Mouse (Mus musculus) midbrain, embryonic 10.5 days (tissue): Measurements from ENCODE around the gene Rxrb. TPM values are rescaled to one million over a fixed set of nuclear protein-coding genes. Genes with fewer than 3 reads are reported as not detected.
A peak's percentile ranks its signal among the peaks of the same experiment; 100 is the strongest.

Source experiments
- DNase-seq: peaks from one replicate; pipeline ENCODE4 v3.0.0-alpha.2; 2017; ENCODE audit warnings: low spot score
- H3K27ac ChIP-seq: fragments of 300-500 bp; sonication (generic); replicated peaks from 2 replicates; pipeline ENCODE4 v1.5.1; 2016; ENCODE audit warnings: mild to moderate bottlenecking
- H3K27me3 ChIP-seq: fragments of 300-500 bp; sonication (generic); 2 replicates; pipeline ENCODE4 v1.6.1; 2016; ENCODE audit warnings: low read depth, mild to moderate bottlenecking; ENCODE audit not compliant: poor library complexity, severe bottlenecking
- H3K36me3 ChIP-seq: fragments of 300-500 bp; sonication (generic); 2 replicates; pipeline ENCODE4 v1.6.1; 2016; ENCODE audit warnings: mild to moderate bottlenecking, moderate library complexity
- H3K4me1 ChIP-seq: fragments of 300-500 bp; sonication (generic); 2 replicates; pipeline ENCODE4 v1.6.1; 2016
- H3K4me3 ChIP-seq: fragments of 300-500 bp; sonication (generic); 2 replicates; pipeline ENCODE4 v1.5.1; 2016; ENCODE audit warnings: mild to moderate bottlenecking, moderate library complexity
- H3K9me3 ChIP-seq: fragments of 300-500 bp; sonication (generic); replicated peaks from 2 replicates; pipeline ENCODE4 v1.6.1; 2016; ENCODE audit warnings: mild to moderate bottlenecking
- WGBS: fragments of 180-500 bp; shearing (Covaris S2); methylation state at CpG from one replicate; pipeline ENCODE4 v1.1.7; 2016; 5-methylcytosine and 5-hydroxymethylcytosine counted together
- polyA plus RNA-seq: library from polyadenylated mRNA; unstranded; fragments of >200 nt; fragmentation: Nextera tagmentation; extraction: Ambion mirVana; gene quantifications from 2 replicates; pipeline ENCODE4 v1.2.1, GENCODE M21; 2016

The Rxrb gene
- polyA plus RNA-seq, 1 experiment from 2014 or later, result 54.0 TPM

DNA sequence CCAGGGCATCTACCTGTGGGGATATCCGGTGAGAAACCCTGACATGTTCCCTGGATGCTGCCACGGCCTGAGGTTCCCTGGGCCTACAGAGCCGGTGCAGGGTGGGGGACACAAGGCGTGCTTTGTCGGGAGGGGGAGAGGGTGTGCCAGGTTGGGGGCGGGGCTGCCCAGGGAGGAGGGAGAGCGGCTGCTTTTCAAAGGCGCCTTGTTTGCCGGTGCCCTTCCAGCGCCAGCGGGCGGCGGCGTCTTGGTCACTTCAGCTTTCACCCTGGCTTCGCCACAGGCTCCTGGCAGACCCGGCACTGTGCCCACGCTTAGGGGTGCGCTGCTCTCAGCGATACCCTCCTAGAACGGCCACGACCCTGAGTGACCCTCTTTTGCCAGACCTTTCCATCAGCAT, 6.8 kb downstream of the Rxrb start:
- H3K4me3 ChIP-seq, result peak overlapping the region; percentile 38
- peak overlapping the region; percentile 57; the same call in 1 of the 2 replicates for H3K27ac ChIP-seq
- WGBS, result 18% methylated on average over 21 of the region's 21 CpGs
- no peaks in the 10 kb centered on the region for H3K9me3 ChIP-seq
- H3K27me3 ChIP-seq, result peaks cover 48% of the 10 kb centered on the region
- H3K36me3 ChIP-seq, result peaks cover 52% of the 10 kb centered on the region
- peaks cover 72% of the 10 kb centered on the region for H3K4me1 ChIP-seq
- no peak for DNase-seq

DNA sequence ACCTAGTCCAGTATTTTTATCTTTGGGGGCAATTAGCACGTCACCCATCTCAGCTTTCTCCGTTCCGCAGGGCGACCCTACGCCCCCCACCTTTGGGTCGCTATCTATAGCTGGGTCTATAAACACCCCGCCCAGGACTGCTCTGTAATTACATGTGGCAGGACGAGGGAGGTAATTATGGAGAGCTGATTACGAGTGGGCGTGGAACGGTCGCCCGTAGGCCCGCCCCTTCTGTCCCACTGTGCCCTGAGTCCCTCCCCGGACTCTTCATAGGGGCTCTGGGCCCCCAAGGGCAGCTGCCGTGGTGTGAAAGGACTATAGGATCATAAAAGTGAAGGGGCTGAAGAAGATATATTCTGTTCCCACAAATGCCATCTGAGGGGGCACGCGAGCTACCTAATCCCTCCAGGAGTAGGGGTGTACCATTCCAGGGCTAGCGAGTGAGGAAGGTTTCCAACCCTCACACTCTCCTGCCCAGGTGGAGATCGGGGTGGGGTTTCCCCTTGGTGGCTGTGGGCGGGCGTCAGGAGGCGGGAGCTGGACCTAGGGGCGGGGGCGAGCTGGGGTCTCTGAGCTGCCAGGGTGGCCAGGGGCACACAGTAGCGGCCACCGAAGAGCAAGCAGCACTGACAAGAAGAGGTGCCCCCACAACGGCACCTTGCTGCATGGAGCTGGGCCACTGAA, 7.4 kb downstream of the Rxrb start, which contains the start of gene Col11a2:
Gene Col11a2 (plus strand): TSS at position 560 of the 684 bp plus-strand sequence.
- DNase-seq, result no peak
- Histone ChIP-seq H3K9me3 (no peaks in the 10 kb centered on the region), H3K27ac (peak within 1 kb of the TSS; percentile 57), H3K36me3 (peaks cover 46% of the 10 kb centered on the region), H3K27me3 (peaks cover 48% of the 10 kb centered on the region), H3K4me3 (peak within 1 kb of the TSS; percentile 38), H3K4me1 (peaks cover 66% of the 10 kb centered on the region)
- WGBS, result 12% methylated on average over 28 of the region's 28 CpGs

DNA sequence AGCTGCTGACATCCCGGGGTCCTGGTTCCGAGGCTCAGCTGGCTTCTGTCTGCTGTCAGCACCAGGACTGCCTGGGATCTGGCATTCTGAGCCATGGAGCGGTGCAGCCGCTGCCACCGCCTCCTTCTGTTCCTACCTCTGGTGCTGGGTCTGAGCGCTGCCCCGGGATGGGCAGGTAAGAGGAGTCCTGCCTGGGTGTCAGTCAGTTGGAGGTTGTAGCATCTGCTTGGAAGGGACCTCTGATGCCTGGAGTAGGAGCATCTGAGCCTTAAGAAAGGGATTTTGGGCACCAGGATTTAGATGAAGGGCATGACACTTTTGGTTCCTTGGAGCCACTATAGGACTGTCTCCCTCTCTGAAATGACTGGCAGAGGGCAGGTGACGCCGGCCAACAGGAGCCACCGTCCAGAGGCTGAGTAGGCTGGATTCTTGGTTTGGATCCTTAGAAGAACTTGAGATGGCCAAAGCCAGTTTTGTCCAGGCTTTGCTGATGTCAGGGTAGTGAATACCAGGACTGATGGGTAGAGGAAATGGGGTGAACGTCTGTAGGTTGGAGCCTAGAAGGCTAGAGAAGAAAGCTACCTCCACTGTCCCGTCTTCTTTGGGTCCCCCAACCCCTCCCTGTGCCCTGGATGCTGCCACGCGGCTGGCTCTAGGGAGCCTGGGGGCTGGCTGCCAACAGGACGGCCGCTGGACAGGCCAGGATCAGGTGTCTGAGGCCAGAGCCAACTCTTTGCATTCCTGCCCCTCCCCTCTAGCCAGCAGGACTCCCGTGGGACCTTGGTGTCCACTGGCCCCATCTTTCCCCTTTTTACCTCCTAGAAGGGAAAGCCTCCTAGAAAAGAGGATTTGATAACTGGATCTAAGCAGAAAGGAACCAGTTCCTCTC, 8.2 kb downstream of the Rxrb start:
- Histone ChIP-seq H3K36me3 (peaks cover 38% of the 10 kb centered on the region), H3K9me3 (no peaks in the 10 kb centered on the region), H3K4me3 (peak overlapping the region; percentile 38), H3K27me3 (peaks cover 48% of the 10 kb centered on the region), H3K4me1 (peaks cover 63% of the 10 kb centered on the region), H3K27ac (peak overlapping the region; percentile 57)
- WGBS, result 34% methylated on average over 17 of the region's 17 CpGs
- no peak for DNase-seq

GRCm38 (mm10) chr17:34045941-34046340, 14.3 kb downstream of the Rxrb start:
- Histone ChIP-seq H3K27me3 (peaks cover 12% of the 10 kb centered on the region; the same call in 1 of the 2 replicates), H3K9me3 (peaks cover 15% of the 10 kb centered on the region), H3K36me3 (peaks cover 13% of the 10 kb centered on the region), H3K4me3 (no peak overlapping the region), H3K4me1 (peaks cover 13% of the 10 kb centered on the region), H3K27ac (no peak overlapping the region)
- 82% methylated on average over 14 of the region's 14 CpGs for WGBS
- no peak for DNase-seq

- no peaks in the 10 kb centered on the region for H3K4me1 ChIP-seq
Observed at GRCm38 (mm10) chr17:34047404-34048050, 15.9 kb downstream of the Rxrb start.

GRCm38 (mm10) chr17:34057224-34057623, 25.6 kb downstream of the Rxrb start:
- Histone ChIP-seq H3K27ac (no peak overlapping the region), H3K9me3 (no peaks in the 10 kb centered on the region), H3K27me3 (no peaks in the 10 kb centered on the region), H3K4me3 (no peak overlapping the region), H3K4me1 (peaks cover 13% of the 10 kb centered on the region), H3K36me3 (peaks cover 10% of the 10 kb centered on the region; the same call in 1 of the 2 replicates)
- WGBS, result 91% methylated on average over 7 of the region's 7 CpGs
- no peak for DNase-seq

More at GRCm38 (mm10) chr17:34047404-34048050, 15.9 kb downstream of the Rxrb start:
- Histone ChIP-seq H3K9me3 (peaks cover 15% of the 10 kb centered on the region), H3K27me3 (no peaks in the 10 kb centered on the region), H3K36me3 (peaks cover 18% of the 10 kb centered on the region), H3K4me3 (no peak overlapping the region), H3K27ac (no peak overlapping the region)
- 94% methylated on average over 5 of the region's 5 CpGs for WGBS
- no peak for DNase-seq

- no peak overlapping the region for H3K27ac ChIP-seq
- no peaks in the 10 kb centered on the region for H3K9me3 ChIP-seq
- H3K36me3 ChIP-seq, result no peaks in the 10 kb centered on the region
- no peak overlapping the region for H3K4me3 ChIP-seq
- WGBS, result 61% methylated on average over 3 of the region's 3 CpGs
- H3K4me1 ChIP-seq, result peaks cover 6% of the 10 kb centered on the region; the same call in 1 of the 2 replicates
- DNase-seq, result no peak
- H3K27me3 ChIP-seq, result no peaks in the 10 kb centered on the region
Observed at GRCm38 (mm10) chr17:34068864-34069263, 37.3 kb downstream of the Rxrb start.

DNA sequence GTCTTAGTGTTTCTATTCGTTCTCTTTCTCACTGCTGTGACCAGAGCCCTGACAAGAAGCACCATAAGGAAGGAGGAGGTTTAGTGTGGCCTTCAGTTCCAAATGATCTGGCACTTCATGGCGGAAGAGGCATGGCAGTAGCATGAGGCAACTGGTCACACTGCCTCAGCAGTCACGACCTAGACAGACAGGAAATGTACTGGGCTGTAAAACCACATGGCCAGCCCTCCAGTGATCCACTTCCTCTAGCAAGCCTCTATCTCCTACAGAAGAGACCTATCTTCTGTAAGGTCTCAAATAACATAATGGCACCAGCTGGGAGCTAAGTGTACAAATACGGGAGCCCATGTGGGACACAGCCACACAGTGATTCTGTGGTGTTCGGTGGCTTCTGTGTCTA, 40.5 kb downstream of the Rxrb start:
- Histone ChIP-seq H3K9me3 (no peaks in the 10 kb centered on the region), H3K27ac (no peak overlapping the region), H3K4me1 (peaks cover 16% of the 10 kb centered on the region), H3K36me3 (no peaks in the 10 kb centered on the region), H3K27me3 (peaks cover 20% of the 10 kb centered on the region), H3K4me3 (no peak overlapping the region)
- WGBS, result 78% methylated on average over 5 of the region's 5 CpGs
- no peak for DNase-seq

DNA sequence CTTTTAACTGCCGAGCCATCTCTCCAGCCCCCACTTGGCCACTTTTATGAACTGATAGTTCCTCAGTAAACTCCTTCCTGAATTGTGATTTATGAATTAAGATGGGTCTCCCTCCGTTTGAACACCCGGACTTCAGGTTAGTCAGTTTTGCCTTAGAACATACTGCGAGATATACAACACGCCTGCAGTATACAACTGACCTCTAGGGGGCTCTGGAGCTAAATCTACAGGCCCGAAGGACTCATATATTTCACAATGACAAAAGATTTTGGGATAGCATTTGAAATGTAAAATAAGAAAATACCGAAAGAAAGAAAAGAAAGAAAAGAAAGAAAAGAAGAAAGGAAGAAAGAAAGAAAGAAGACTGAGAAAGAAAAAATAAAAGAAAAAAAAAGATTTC, 43.7 kb downstream of the Rxrb start:
- 41% methylated on average over 7 of the region's 7 CpGs for WGBS
- no peak overlapping the region for H3K4me3 ChIP-seq

GRCm38 (mm10) chr17:34077549-34077948, 45.9 kb downstream of the Rxrb start:
- peaks cover 26% of the 10 kb centered on the region for H3K27me3 ChIP-seq
- peak; percentile 80 for DNase-seq
- H3K9me3 ChIP-seq, result no peaks in the 10 kb centered on the region
- H3K4me1 ChIP-seq, result peaks cover 13% of the 10 kb centered on the region
- H3K4me3 ChIP-seq, result peak overlapping the region; percentile 16; the same call in 1 of the 2 replicates
- H3K27ac ChIP-seq, result no peak overlapping the region
- no peaks in the 10 kb centered on the region for H3K36me3 ChIP-seq
- 2% methylated on average over 9 of the region's 9 CpGs for WGBS

More for the DNA sequence above, 43.7 kb downstream of the Rxrb start:
- H3K36me3 ChIP-seq, result no peaks in the 10 kb centered on the region
- no peak overlapping the region for H3K27ac ChIP-seq
- DNase-seq, result peak; percentile 50
- peaks cover 26% of the 10 kb centered on the region for H3K27me3 ChIP-seq
- H3K9me3 ChIP-seq, result no peaks in the 10 kb centered on the region
- H3K4me1 ChIP-seq, result peaks cover 13% of the 10 kb centered on the region

DNA sequence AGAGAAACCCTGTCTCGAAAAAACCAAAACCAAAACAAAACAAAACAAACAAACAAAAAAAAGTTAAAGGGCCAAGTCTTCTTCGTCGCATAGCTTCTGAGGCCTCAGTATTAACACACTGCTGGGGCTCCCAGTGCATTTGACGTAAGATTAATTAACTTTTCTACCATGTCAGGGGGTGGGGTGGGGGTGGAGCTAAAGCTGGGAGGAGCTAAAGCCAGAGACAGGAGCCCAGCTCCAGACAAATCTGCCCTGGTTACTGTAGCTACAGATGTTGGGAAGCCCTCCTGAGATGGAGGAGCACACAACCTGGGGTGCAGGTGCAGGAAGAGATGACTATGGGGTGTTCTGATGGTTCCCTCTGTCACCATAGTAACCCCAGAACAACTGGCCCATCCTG, 46.5 kb downstream of the Rxrb start:
- no peak overlapping the region for H3K4me3 ChIP-seq
- 64% methylated on average over 4 of the region's 4 CpGs for WGBS
- H3K36me3 ChIP-seq, result no peaks in the 10 kb centered on the region
- H3K9me3 ChIP-seq, result no peaks in the 10 kb centered on the region
- no peak for DNase-seq
- peaks cover 26% of the 10 kb centered on the region for H3K27me3 ChIP-seq
- H3K4me1 ChIP-seq, result peaks cover 19% of the 10 kb centered on the region
- no peak overlapping the region for H3K27ac ChIP-seq

- Histone ChIP-seq H3K4me3 (no peak overlapping the region), H3K27ac (no peak overlapping the region), H3K9me3 (no peaks in the 10 kb centered on the region), H3K4me1 (peaks cover 23% of the 10 kb centered on the region), H3K27me3 (peaks cover 26% of the 10 kb centered on the region), H3K36me3 (no peaks in the 10 kb centered on the region)
- DNase-seq, result no peak
- WGBS, result 92% methylated on average over 11 of the region's 11 CpGs
Observed at GRCm38 (mm10) chr17:34079002-34079401, 47.4 kb downstream of the Rxrb start.
